Mouse (Mus musculus): Measurements from ENCODE around the gene Scg5.
A peak's percentile ranks its signal among the peaks of the same experiment; 100 is the strongest.

The Scg5 gene

GRCm38 (mm10) chr2:113803753-113804152 lies 25.2 kb downstream of the Scg5 start:
- no peak for DNase-seq

- no peak for DNase-seq
Observed at GRCm38 (mm10) chr2:113800846-113801245, 28.1 kb downstream of the Scg5 start.

DNA sequence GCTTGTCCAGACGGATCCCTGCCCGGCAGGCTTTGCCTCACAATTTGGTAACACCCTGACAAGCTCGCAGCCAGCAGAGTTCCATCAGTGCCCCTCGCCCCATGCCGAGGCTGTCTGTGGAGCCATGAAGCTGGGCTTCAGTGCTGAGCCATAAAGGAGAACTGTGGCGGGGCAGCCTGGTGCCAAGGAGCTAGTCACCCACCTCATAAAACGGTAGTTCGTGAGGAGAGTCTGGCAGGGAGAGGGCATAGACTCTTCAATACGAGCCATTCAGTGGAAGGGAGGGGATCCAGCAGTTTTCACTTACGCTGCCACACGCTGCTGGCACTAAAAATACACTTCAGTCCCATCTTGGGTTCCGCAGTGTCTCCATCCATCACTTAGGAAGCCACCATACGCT lies 30.3 kb downstream of the Scg5 start:
- DNase-seq, result no peak

GRCm38 (mm10) chr2:113795186-113795585 lies 33.7 kb downstream of the Scg5 start:
- DNase-seq, result no peak

DNA sequence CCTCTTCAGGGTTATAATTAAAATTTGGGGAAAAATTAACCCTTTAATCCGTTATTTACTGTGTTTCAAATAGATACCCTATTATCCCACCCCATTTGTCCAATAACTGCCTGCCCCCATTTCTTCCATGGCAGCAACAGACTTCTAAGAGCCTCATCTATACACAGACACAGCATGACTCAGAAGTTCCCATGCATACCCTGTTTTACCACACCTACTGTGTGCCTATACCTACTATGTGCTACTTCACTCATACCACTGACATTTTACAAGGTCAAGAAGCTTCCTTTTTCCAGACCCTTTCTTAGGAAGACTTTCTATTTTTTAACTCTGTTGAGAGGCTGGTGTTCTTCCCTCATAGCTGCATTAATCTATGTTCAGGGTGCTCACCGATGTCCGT lies 35.4 kb downstream of the Scg5 start:
- DNase-seq, result no peak

DNA sequence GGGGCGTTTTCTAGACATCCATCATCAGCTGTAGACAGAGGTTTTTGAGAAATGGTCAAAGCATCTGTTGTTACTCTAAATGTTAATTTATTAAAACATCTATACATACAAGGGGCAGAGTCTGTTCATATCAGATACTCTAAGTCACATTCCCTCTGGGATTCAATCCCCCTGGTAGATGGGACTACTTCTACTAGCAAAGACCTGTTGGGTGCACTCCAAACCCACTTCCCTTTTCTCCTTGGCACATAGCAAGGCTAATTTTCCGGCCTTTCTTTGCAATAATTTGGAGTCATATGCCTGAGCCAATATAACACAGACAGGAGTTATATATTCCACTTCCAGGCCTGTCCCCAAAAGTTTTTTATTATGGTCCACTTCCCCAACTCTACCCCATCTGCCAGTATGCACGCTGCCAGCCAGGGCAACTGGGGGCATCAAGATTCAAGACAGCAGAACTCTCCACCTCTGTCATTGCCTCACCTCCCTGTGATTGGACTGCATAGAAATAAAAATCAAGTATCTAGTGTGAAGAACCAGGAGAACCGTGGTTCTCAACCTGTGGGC lies 40.0 kb downstream of the Scg5 start:
- no peak for DNase-seq

DNA sequence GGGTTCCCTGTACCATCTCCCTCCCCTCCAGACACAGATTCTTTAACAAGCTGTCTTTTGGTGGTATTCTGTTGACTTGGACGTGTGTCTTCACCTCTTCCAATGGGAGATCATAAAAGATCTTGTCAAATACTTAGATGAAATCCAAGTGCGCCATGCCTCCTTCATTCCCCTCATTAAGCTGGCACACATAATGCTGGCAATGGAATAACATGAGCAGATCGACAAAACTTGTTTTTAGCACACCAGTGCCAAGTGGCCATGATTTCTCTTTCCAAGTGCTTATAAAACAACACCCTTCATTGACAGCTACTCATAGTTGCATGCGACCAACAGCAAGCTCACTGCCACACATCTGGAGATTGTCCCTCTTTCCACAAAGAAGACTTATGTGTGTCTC lies 41.0 kb downstream of the Scg5 start:
- no peak for DNase-seq

- no peak for DNase-seq
Observed at GRCm38 (mm10) chr2:113784851-113785250, 44.1 kb downstream of the Scg5 start.

DNA sequence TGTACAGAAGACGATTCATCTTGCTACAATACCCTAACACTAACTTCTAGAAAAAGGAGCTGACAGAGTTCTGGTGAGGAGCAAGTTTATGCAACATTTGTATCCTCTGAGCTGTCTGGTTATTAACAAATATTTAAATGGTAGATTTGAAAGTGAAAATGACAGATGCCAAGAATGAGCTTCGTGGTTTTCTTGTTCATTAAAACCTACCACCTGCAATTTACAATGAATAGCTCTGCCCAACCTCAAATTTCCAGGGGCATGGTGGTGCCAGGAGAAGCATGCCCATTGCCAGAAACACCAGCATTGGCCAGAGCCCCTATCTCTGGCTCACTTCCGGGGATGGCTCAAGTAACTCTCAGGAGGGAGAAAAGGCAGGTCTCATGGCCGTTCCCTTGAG lies 47.4 kb downstream of the Scg5 start:
- DNase-seq, result no peak

GRCm38 (mm10) chr2:113781107-113781506 lies 47.8 kb downstream of the Scg5 start:
- no peak for DNase-seq

- no peak for DNase-seq
Observed at GRCm38 (mm10) chr2:113779336-113779735, 49.6 kb downstream of the Scg5 start.

DNA sequence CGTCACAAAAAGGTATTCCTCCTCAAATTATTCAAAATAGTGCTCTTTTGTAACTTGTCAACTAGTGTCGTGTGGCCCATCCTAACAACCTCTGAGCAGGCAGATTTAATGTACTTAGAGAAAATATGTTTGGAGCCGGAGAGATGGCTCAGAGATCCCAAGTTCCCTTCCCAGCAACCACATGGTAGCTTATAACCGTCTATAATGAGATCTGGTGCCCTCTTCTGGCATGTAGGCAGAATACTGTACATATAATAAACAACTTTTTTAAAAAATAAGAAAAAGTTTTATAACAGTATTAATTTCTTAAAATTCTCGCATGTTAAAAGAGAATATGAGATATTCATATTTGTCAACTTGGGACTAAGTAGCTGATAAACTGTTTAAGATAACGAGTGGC lies 50.9 kb downstream of the Scg5 start:
- no peak for DNase-seq

- DNase-seq, result no peak
Observed at GRCm38 (mm10) chr2:113776297-113776696, 52.6 kb downstream of the Scg5 start.

DNA sequence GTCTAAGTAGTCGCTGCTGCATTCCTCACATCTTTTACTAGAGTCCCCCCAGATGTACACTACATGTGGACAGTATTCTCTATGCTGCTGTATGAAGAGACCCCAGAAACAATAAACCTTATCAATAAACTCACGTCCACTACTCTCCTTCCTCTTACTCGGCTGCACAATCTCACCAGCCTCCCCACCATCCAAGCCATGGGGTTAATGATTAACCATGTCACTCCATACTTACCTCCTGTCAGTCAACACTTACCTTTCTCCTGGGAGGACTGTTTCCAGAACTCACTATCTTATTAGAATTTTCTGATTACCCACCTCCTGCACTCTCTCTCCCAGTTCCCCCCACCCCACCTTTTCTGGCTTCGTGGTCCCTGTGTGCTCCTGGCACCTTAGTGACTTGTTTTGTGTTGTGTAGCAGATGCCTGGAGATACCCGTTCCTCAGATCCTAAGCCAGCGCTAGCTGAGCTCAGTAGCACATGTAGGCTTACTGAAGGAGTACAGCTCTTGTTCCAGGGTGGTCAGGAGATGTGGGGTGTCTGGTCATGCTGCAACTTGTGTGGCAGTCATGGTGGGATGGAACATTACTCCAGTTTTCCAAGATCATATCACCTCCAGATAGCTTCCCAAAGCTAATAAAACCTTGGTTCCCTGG lies 54.6 kb downstream of the Scg5 start:
- no peak for DNase-seq

GRCm38 (mm10) chr2:113768541-113769303 lies 60.2 kb downstream of the Scg5 start:
- no peak for DNase-seq

DNA sequence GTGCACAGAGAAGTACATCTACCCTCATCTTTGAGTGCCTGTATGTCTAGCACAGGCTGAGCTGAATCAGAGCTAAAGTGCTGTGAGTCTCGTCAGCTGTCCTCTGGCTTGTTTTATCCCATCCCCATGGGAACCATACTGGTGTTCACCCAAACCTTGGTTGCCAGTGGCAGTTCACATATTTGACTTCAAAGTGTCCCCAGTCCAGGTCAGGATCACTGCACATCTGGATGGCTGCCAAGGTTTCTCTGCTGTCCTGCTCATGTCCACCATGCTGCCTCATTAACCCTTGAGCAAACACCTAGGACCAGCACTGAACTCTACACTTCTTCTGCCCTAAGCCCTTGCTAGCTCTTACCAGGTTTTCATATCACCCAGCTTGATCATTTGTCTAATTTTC lies 63.0 kb downstream of the Scg5 start:
- DNase-seq, result no peak

DNA sequence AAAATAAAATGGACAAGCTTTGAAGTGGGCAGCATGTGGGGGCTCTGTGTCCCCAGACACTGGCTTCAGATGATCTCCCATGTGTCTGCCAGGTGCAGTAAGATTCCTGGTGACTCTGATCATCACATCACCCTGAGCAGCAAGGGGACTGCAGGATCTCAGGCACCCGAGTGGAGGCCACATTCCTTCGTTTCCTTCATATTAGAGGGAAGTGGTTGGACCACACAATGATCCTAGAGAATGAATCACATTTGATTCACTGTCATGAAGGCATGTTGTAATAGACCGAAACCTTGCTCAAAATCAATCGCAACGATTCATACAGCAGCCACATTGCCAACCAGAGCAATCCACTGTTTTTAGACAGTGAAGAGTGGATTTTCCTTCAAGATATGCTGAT lies 64.0 kb downstream of the Scg5 start:
- no peak for DNase-seq

DNA sequence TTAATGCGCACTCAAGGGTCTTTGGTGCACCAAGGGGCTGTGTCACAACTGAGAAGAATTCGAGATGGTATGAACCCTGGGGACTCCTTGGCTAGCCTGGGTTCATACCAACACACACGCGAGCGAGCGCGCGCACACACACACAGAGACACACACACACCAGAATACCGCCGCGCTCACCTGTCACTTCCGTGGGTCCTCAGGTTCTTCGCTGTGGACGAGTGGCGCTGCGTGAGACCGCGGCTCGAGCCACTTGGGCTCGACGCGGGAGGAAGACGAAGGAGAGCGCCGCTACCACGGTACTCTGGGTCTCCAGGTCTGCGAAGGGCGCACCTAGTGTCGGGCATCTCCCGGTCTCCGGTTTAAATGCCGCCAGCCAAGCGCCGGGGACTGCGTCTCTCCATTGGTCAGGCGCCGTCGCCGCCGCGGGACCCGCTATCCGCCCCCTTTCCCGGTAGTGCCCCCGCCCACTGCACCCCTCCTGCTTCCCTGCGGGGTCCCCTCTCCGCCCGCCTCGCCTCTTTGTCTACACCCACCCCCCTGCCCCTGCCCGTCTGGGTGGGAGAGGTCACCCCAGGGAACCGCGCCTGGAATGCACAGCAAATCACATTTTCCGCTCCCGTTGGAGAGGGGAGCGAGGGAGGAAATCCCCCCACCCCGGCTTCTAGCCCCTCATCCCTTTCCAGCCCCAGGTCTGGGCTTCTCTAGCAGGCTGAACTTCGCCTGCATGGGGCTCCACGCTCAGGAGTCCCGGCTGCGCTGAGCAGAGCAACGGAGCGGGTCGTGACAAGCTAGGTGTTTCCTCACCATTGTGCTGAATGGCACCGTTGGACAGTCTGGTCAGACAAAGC lies 70.4 kb downstream of the Scg5 start, which contains the start of gene Grem1:
Gene Grem1 (minus strand): TSS at position 336 of the 851 bp plus-strand sequence.
- DNase-seq, result peak; percentile 26

- DNase-seq, result peak; percentile 66
Observed at GRCm38 (mm10) chr2:113757525-113758310, 71.2 kb downstream of the Scg5 start.

- DNase-seq, result no peak
Observed at GRCm38 (mm10) chr2:113756924-113757524, 71.9 kb downstream of the Scg5 start.

- no peak for DNase-seq
Observed at GRCm38 (mm10) chr2:113749721-113750120, 79.2 kb downstream of the Scg5 start.

GRCm38 (mm10) chr2:113749309-113749708 lies 79.6 kb downstream of the Scg5 start:
- DNase-seq, result no peak

All from right cerebral cortex, postnatal 14 days (tissue).